Mouse (Mus musculus) MEL (cell line): ENCODE measurements at regions not wholly inside any gene's neighbourhood (a gene's known extent, or its start where the extent isn't known, plus 50 kb on each side); places are given as distances from the start of the nearest gene placed in this dataset.

ENCODE experiments used
- DNase-seq: peaks from one replicate; pipeline ENCODE4 v3.0.0; 2011; ENCODE audit warnings: low read depth, low spot score
- H3K27ac ChIP-seq: 2 replicates; pipeline ENCODE4 v1.5.1; 2012; ENCODE audit warnings: low read depth, mild to moderate bottlenecking, control low read depth, low read length, moderate library complexity; ENCODE audit not compliant: control insufficient read depth
- H3K27me3 ChIP-seq, 2 experiments: fragments of 150-350 bp in 1 of 2; sonication (generic) in 1 of 2; 2 replicates each; pipeline ENCODE4 v1.6.1; 2012; ENCODE audit warnings: low read length in 2 of 2, mild to moderate bottlenecking in 2 of 2, improper control_type of control experiment in 1 of 2, moderate library complexity in 1 of 2; ENCODE audit not compliant: insufficient read depth in 2 of 2, control insufficient read depth in 1 of 2
- H3K36me3 ChIP-seq, 2 experiments: 2 replicates each; pipeline ENCODE4 v1.6.1; 2012 to 2014; ENCODE audit warnings: low read length in 2 of 2, improper control_type of control experiment in 1 of 2, inconsistent platforms in 1 of 2, mild to moderate bottlenecking in 1 of 2; ENCODE audit not compliant: insufficient read depth in 2 of 2, control insufficient read depth in 1 of 2
- H3K4me1 ChIP-seq, 2 experiments: fragments of 150-350 bp in 1 of 2; sonication (generic) in 1 of 2; 2 replicates each; pipeline ENCODE4 v1.6.1; 2012; ENCODE audit warnings: low read length in 2 of 2, improper control_type of control experiment in 1 of 2, mild to moderate bottlenecking in 1 of 2; ENCODE audit not compliant: insufficient read depth in 2 of 2, control insufficient read depth in 1 of 2
- H3K4me3 ChIP-seq, 2 experiments: fragments of 150-350 bp in 1 of 2; sonication (generic) in 1 of 2; 2 replicates each; pipeline ENCODE4 v1.5.1; 2012; ENCODE audit warnings: low read depth in 2 of 2, low read length in 2 of 2, mild to moderate bottlenecking in 2 of 2, moderate library complexity in 2 of 2, control low read depth in 1 of 2, improper control_type of control experiment in 1 of 2; ENCODE audit not compliant: control insufficient read depth in 1 of 2, insufficient read depth in 1 of 2
- H3K79me2 ChIP-seq: 2 replicates; pipeline ENCODE4 v1.6.1; 2012; ENCODE audit warnings: mild to moderate bottlenecking, low read length, moderate library complexity; ENCODE audit not compliant: control insufficient read depth, poor library complexity, insufficient read depth
- H3K9ac ChIP-seq: 2 replicates; pipeline ENCODE4 v1.6.1; 2012; ENCODE audit warnings: low read depth, mild to moderate bottlenecking, control low read depth, low read length, moderate library complexity; ENCODE audit not compliant: control insufficient read depth, poor library complexity, severe bottlenecking
- H3K9me3 ChIP-seq: fragments of 150-350 bp; sonication (generic); replicated peaks from 2 replicates; pipeline ENCODE4 v1.6.1; 2012; ENCODE audit warnings: mild to moderate bottlenecking, low read length, improper control_type of control experiment, moderate library complexity; ENCODE audit not compliant: insufficient read depth
- BHLHE40 ChIP-seq: IDR thresholded peaks from 2 replicates; pipeline ENCODE4 v1.6.1; 2012; ENCODE audit warnings: low read depth, mild to moderate bottlenecking, inconsistent platforms, low read length, improper control_type of control experiment, borderline replicate concordance
- EP300 ChIP-seq, 2 experiments: IDR thresholded peaks; 2 replicates each; pipeline ENCODE4 v1.6.1; 2011; ENCODE audit warnings: improper control_type of control experiment in 2 of 2, low read length in 2 of 2, low read depth in 1 of 2, mild to moderate bottlenecking in 1 of 2
- GABPA ChIP-seq: IDR thresholded peaks from 2 replicates; pipeline ENCODE4 v1.6.1; 2012; ENCODE audit warnings: low read depth, mild to moderate bottlenecking, inconsistent platforms, low read length, improper control_type of control experiment, moderate library complexity
- GATA1 ChIP-seq: IDR thresholded peaks from 2 replicates; pipeline ENCODE4 v1.6.1; 2011; ENCODE audit warnings: low read depth, low read length, improper control_type of control experiment
- HCFC1 ChIP-seq: IDR thresholded peaks from 2 replicates; pipeline ENCODE4 v1.6.1; 2012; ENCODE audit warnings: low read depth, mild to moderate bottlenecking, inconsistent platforms, low read length, improper control_type of control experiment, moderate library complexity
- JUND ChIP-seq: IDR thresholded peaks from 2 replicates; pipeline ENCODE4 v1.6.1; 2011; ENCODE audit warnings: low read depth, mild to moderate bottlenecking, improper control_type of control experiment, low read length
- KAT2A ChIP-seq: conservative IDR thresholded peaks from 2 replicates; pipeline ENCODE4 v1.6.1; 2012; ENCODE audit warnings: low read depth, low read length, improper control_type of control experiment, inconsistent platforms
- MEF2A ChIP-seq: IDR thresholded peaks from 2 replicates; pipeline ENCODE4 v1.6.1; 2014; ENCODE audit warnings: low read depth, mild to moderate bottlenecking, inconsistent platforms, low read length, improper control_type of control experiment; ENCODE audit not compliant: poor library complexity, insufficient replicate concordance, severe bottlenecking; ENCODE audit errors: extremely low read depth
- POLR2AphosphoS2 ChIP-seq: IDR thresholded peaks from 2 replicates; pipeline ENCODE4 v1.6.1; 2011; ENCODE audit warnings: low read length, improper control_type of control experiment
- POLR2AphosphoS5 ChIP-seq: IDR thresholded peaks from 2 replicates; pipeline ENCODE4 v1.6.1; 2012; ENCODE audit warnings: low read depth, borderline replicate concordance, mild to moderate bottlenecking, inconsistent platforms, low read length, moderate library complexity, mixed read lengths
- RCOR1 ChIP-seq: IDR thresholded peaks from 2 replicates; pipeline ENCODE4 v1.6.1; 2012; ENCODE audit warnings: low read depth, mild to moderate bottlenecking, inconsistent platforms, low read length, improper control_type of control experiment
- TBP ChIP-seq: IDR thresholded peaks from 2 replicates; pipeline ENCODE4 v1.8.0; 2011; ENCODE audit warnings: low read depth, low read length, improper control_type of control experiment
- TCF12 ChIP-seq: IDR thresholded peaks from 2 replicates; pipeline ENCODE4 v1.6.1; 2014; ENCODE audit warnings: low read depth, mild to moderate bottlenecking, inconsistent platforms, low read length, improper control_type of control experiment, moderate library complexity
- UBTF ChIP-seq: IDR thresholded peaks from 2 replicates; pipeline ENCODE4 v1.6.1; 2012; ENCODE audit warnings: low read depth, mild to moderate bottlenecking, inconsistent platforms, low read length, improper control_type of control experiment, moderate library complexity, borderline replicate concordance; ENCODE audit not compliant: insufficient read depth
- ZC3H11A ChIP-seq: IDR thresholded peaks from 2 replicates; pipeline ENCODE4 v1.6.1; 2012; ENCODE audit warnings: low read depth, mild to moderate bottlenecking, inconsistent platforms, low read length, improper control_type of control experiment
- ZKSCAN1 ChIP-seq: IDR thresholded peaks from 2 replicates; pipeline ENCODE4 v1.6.1; 2012; ENCODE audit warnings: low read depth, mild to moderate bottlenecking, inconsistent platforms, low read length, improper control_type of control experiment, moderate library complexity
- ZMIZ1 ChIP-seq: IDR thresholded peaks from 2 replicates; pipeline ENCODE4 v1.6.1; 2012; ENCODE audit warnings: low read depth, mild to moderate bottlenecking, inconsistent platforms, low read length, improper control_type of control experiment, moderate library complexity
- ZNF384 ChIP-seq: IDR thresholded peaks from 2 replicates; pipeline ENCODE4 v1.6.1; 2012; ENCODE audit warnings: low read depth, mild to moderate bottlenecking, inconsistent platforms, low read length, improper control_type of control experiment

- H3K79me2 ChIP-seq, result no peaks in the 10 kb centered on the region
- H3K9ac ChIP-seq, result no peak overlapping the region
- H3K27ac ChIP-seq, result no peak overlapping the region
- H3K4me3 ChIP-seq, result no peak overlapping the region
- H3K27me3 ChIP-seq, result no peaks in the 10 kb centered on the region
- H3K9me3 ChIP-seq, result no peaks in the 10 kb centered on the region
- no peaks in the 10 kb centered on the region for H3K4me1 ChIP-seq
- no peaks in the 10 kb centered on the region for H3K36me3 ChIP-seq
- TF ChIP-seq UBTF (no peak), TCF12 (peak; percentile 37; the same call in 1 of the 2 replicates)
- no peak for DNase-seq
Observed at GRCm38 (mm10) chr7:113084930-113085625, 122.2 kb upstream of the Arntl start.

DNA sequence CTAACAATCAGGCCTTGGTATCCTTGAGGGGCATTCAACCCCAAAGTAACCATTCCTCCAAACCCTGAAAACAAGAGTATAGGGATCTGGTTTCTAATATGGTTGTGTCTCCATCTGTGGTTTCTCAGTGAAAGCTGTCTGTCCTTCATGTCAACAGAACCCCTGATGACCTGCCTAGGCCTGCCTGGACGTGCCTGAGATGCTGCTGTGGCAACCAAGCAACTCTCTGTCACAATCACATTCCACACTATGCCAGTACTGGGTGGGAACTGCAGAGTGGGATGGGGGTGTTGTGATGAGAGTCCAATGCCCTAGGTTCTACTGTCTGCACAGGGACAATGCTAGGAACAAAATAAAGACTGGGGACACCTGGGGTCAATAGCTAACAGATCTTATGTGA, 121.1 kb upstream of the Arntl start:
- Histone ChIP-seq H3K36me3 (no peaks in the 10 kb centered on the region), H3K4me1 (no peaks in the 10 kb centered on the region), H3K9ac (no peak overlapping the region), H3K27me3 (no peaks in the 10 kb centered on the region), H3K9me3 (no peaks in the 10 kb centered on the region), H3K79me2 (no peaks in the 10 kb centered on the region), H3K27ac (no peak overlapping the region), H3K4me3 (no peak overlapping the region)
- TF ChIP-seq MEF2A, result no peak
- no peak for TF ChIP-seq TCF12
- no peak for TF ChIP-seq TBP
- no peak for TF ChIP-seq JUND
- TF ChIP-seq ZKSCAN1, result no peak
- TF ChIP-seq POLR2AphosphoS2, result no peak
- no peak for TF ChIP-seq POLR2AphosphoS5
- TF ChIP-seq EP300 (IDR thresholded peaks at IDR 0.05; ENCODE audit: low read depth in 1 of 2, low read length in 2 of 2), result no peak
- no peak for TF ChIP-seq RCOR1
- no peak for TF ChIP-seq KAT2A
- TF ChIP-seq GABPA, result no peak
- TF ChIP-seq GATA1, result no peak
- no peak for TF ChIP-seq ZC3H11A
- no peak for TF ChIP-seq ZNF384
- TF ChIP-seq ZMIZ1, result no peak
- no peak for TF ChIP-seq HCFC1
- TF ChIP-seq BHLHE40, result no peak
- DNase-seq, result no peak
